Mouse (Mus musculus) hindbrain, embryonic 14.5 days (tissue): ENCODE results near the gene Tceal8. TPM values are rescaled to one million over a fixed set of nuclear protein-coding genes. Genes with fewer than 3 reads are reported as not detected.
"Not testable (repeated sequence)": the region's sequence is repeated elsewhere in the genome, so short reads cannot be mapped to it uniquely, and the experiment has no call there.

Source experiments
- ATAC-seq: fragments of 200-750 bp; cut with Nextera tagmentation; 2 replicates; pipeline ENCODE4 v1.8.0; 2017; ENCODE audit warnings: moderate number of reproducible peaks, mild to moderate bottlenecking, moderate TSS enrichment, moderate library complexity; ENCODE audit not compliant: low FRiP score
- DNase-seq: peaks from one replicate; pipeline ENCODE4 v3.0.0-alpha.2; 2015; ENCODE audit warnings: low spot score
- H3K27ac ChIP-seq: fragments of 300-500 bp; sonication (generic); 2 replicates; pipeline ENCODE4 v1.5.1; 2014; ENCODE audit warnings: mild to moderate bottlenecking, moderate library complexity
- H3K27me3 ChIP-seq: fragments of 300-500 bp; sonication (generic); 2 replicates; pipeline ENCODE4 v1.6.1; 2014; ENCODE audit warnings: mild to moderate bottlenecking, low read length, mixed read lengths; ENCODE audit not compliant: control insufficient read depth, insufficient read depth
- H3K36me3 ChIP-seq: fragments of 300-500 bp; sonication (generic); replicated peaks from 2 replicates; pipeline ENCODE4 v1.6.1; 2014; ENCODE audit not compliant: control insufficient read depth, insufficient read depth
- H3K4me1 ChIP-seq: fragments of 300-500 bp; sonication (generic); replicated peaks from 2 replicates; pipeline ENCODE4 v1.6.1; 2014; ENCODE audit warnings: antibody characterized with exemption, low read length, mixed read lengths; ENCODE audit not compliant: control insufficient read depth, insufficient read depth
- H3K4me2 ChIP-seq: fragments of 300-500 bp; sonication (generic); replicated peaks from 2 replicates; pipeline ENCODE4 v1.6.1; 2014; ENCODE audit warnings: mild to moderate bottlenecking, moderate library complexity
- H3K4me3 ChIP-seq: fragments of 300-500 bp; sonication (generic); replicated peaks from 2 replicates; pipeline ENCODE4 v1.5.1; 2014; ENCODE audit warnings: mild to moderate bottlenecking, low read length
- H3K9ac ChIP-seq: fragments of 300-500 bp; sonication (generic); 2 replicates; pipeline ENCODE4 v1.6.1; 2014
- H3K9me3 ChIP-seq: fragments of 300-500 bp; sonication (generic); 2 replicates; pipeline ENCODE4 v1.6.1; 2016; ENCODE audit warnings: low read length; ENCODE audit not compliant: control insufficient read depth
- WGBS: fragments of 180-500 bp; shearing (Covaris S2); extraction: QIAGEN DNeasy Blood & Tissue Kit; methylation state at CpG from one replicate; pipeline ENCODE4 v1.1.7; 2014; 5-methylcytosine and 5-hydroxymethylcytosine counted together
- polyA plus RNA-seq: library from polyadenylated mRNA; unstranded; fragments of >200 nt; fragmentation: Nextera tagmentation; extraction: Ambion mirVana; gene quantifications from 2 replicates; pipeline ENCODE4 v1.2.1, GENCODE M21; 2014

Gene Tceal8
- polyA plus RNA-seq, 1 experiment from 2014 or later, result 130 TPM

DNA sequence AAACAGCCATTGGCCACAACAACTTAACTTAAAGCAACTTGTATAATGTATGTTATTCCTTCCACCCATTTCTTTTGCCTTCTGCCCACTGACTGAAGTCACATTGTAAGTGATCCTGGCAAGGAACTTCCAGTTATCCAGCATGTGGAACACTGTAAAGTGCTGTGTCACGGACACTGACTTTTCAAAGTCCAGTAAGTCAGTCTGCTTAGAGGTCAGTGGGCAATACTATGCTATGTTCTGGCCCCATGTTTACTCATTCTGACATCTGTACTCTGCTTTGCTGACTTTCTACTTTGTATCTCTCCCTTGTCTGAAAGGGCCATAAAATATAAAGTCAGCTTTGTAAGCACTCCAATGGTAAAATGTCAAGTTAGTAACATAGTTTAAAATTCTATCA lies 11.0 kb upstream of the Tceal8 start:
- WGBS, result 83% methylated on average over 1 of the region's 1 CpGs

DNA sequence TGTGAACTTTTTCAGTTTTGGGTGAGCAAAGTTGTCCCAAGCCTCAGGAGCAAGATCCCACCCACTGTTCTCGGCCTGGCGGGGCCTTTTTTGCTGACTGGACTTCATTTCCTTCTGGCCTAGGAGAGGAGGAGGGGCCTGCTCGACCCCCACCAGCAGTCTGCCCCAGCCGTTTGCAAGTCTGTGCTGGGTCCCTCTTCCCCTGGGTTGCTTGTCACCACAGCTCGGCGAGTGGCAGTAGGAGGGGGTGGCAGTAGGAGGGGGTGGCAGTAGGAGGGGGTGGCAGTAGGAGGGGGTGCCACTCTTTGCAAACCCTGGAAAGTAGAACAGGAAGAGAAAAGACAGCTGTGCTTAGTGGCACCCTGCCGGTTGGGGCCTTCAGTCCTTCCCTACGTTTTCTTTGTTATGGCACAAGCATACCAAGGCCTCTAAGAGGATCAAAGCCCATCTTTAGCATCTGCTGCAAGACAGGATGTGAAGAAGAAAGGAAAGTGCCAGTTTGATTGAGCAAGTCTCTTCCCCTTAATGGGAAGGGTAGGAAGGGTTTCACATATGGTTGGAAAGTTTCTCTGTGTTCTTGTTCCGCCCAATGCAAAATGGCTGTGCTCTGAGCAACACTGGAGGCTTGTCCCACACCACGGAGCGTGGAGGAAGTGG lies 8.9 kb upstream of the Tceal8 start:
- H3K27me3 ChIP-seq, result peaks cover 4% of the 10 kb centered on the region; the same call in 1 of the 2 replicates

More for the DNA sequence above, 11.0 kb upstream of the Tceal8 start:
- H3K27me3 ChIP-seq, result peaks cover 4% of the 10 kb centered on the region; the same call in 1 of the 2 replicates
- no peak for ATAC-seq
- H3K36me3 ChIP-seq, result no peaks in the 10 kb centered on the region
- no peaks in the 10 kb centered on the region for H3K4me1 ChIP-seq
- no peak overlapping the region for H3K4me2 ChIP-seq
- H3K9ac ChIP-seq, result no peak overlapping the region
- no peak overlapping the region for H3K27ac ChIP-seq
- H3K4me3 ChIP-seq, result no peak overlapping the region
- no peaks in the 10 kb centered on the region for H3K9me3 ChIP-seq
- DNase-seq, result no peak

DNA sequence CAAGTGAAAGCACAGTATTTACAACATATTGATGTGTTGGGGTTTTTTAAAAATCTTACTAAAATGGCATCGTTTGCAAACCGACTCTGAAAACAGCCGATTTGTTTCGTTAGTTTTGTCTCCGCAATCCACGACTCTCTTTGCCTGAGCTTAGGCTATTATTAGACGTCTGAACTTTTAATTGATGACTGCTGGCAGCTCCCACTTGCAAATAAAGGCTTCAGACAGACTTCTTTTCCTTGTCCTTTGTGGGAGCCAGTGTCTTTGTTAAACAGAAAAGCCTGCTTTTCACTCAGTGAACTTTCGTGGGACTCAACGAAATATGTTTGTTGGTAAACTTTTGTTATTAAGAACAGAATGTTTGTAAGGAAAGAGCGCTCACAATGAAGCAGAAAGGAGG lies 644 bp upstream of the Tceal8 start:
- H3K4me1 ChIP-seq, result no peaks in the 10 kb centered on the region
- peak overlapping the region; percentile 55 for H3K4me2 ChIP-seq
- no peaks in the 10 kb centered on the region for H3K27me3 ChIP-seq
- H3K9me3 ChIP-seq, result no peaks in the 10 kb centered on the region
- peak; percentile 36 for DNase-seq
- peak overlapping the region; percentile 45 for H3K4me3 ChIP-seq
- peak overlapping the region; percentile 91 for H3K27ac ChIP-seq
- peak overlapping the region; percentile 64 for H3K9ac ChIP-seq
- 30% methylated on average over 10 of the region's 10 CpGs for WGBS
- 0 out of 2 replicates have a peak, but pooled peaks cover 8% of the 10 kb centered on the region for H3K36me3 ChIP-seq
- ATAC-seq, result no peak

More for the DNA sequence above, 8.9 kb upstream of the Tceal8 start:
- Histone ChIP-seq H3K4me2 (no peak overlapping the region), H3K27ac (no peak overlapping the region), H3K4me1 (no peaks in the 10 kb centered on the region), H3K9ac (no peak overlapping the region), H3K36me3 (no peaks in the 10 kb centered on the region), H3K4me3 (no peak overlapping the region), H3K9me3 (no peaks in the 10 kb centered on the region)
- 23% methylated on average over 11 of the region's 11 CpGs for WGBS
- no peak for DNase-seq
- ATAC-seq, result no peak

- 18% methylated on average over 24 of the region's 24 CpGs for WGBS
Measured at GRCm38 (mm10) chrX:136171189-136172117, 689 bp downstream of the Tceal8 start.

GRCm38 (mm10) chrX:136170625-136171024 lies 1.5 kb downstream of the Tceal8 start:
- no peaks in the 10 kb centered on the region for H3K9me3 ChIP-seq
- WGBS, result 60% methylated on average over 10 of the region's 10 CpGs
- no peaks in the 10 kb centered on the region for H3K27me3 ChIP-seq
- no peaks in the 10 kb centered on the region for H3K4me1 ChIP-seq
- H3K4me3 ChIP-seq, result peak overlapping the region; percentile 45
- H3K4me2 ChIP-seq, result peak overlapping the region; percentile 50
- H3K27ac ChIP-seq, result no peak overlapping the region
- H3K36me3 ChIP-seq, result 0 out of 2 replicates have a peak, but pooled peaks cover 8% of the 10 kb centered on the region
- DNase-seq, result no peak
- ATAC-seq, result no peak
- H3K9ac ChIP-seq, result no peak overlapping the region

More at GRCm38 (mm10) chrX:136171189-136172117, 689 bp downstream of the Tceal8 start:
- Histone ChIP-seq H3K36me3 (0 out of 2 replicates have a peak, but pooled peaks cover 8% of the 10 kb centered on the region), H3K9ac (peak overlapping the region; percentile 64), H3K9me3 (no peaks in the 10 kb centered on the region), H3K27ac (peak overlapping the region; percentile 91), H3K27me3 (no peaks in the 10 kb centered on the region), H3K4me3 (peak overlapping the region; percentile 45), H3K4me2 (peak overlapping the region; percentile 50), H3K4me1 (no peaks in the 10 kb centered on the region)
- peak; percentile 65 for DNase-seq
- ATAC-seq, result peak; percentile 73

GRCm38 (mm10) chrX:136144195-136144594 lies 27.9 kb downstream of the Tceal8 start:
- no peak overlapping the region for H3K4me3 ChIP-seq
- H3K4me1 ChIP-seq, result no peaks in the 10 kb centered on the region
- H3K27me3 ChIP-seq, result no peaks in the 10 kb centered on the region
- no peak overlapping the region for H3K9ac ChIP-seq
- ATAC-seq (no peak), DNase-seq (no peak)
- H3K27ac ChIP-seq, result no peak overlapping the region
- 85% methylated on average over 7 of the region's 7 CpGs for WGBS
- no peaks in the 10 kb centered on the region for H3K9me3 ChIP-seq
- H3K36me3 ChIP-seq, result no peaks in the 10 kb centered on the region
- H3K4me2 ChIP-seq, result no peak overlapping the region

- Histone ChIP-seq H3K9ac (no peak overlapping the region), H3K4me1 (no peaks in the 10 kb centered on the region), H3K27ac (no peak overlapping the region), H3K9me3 (no peaks in the 10 kb centered on the region), H3K4me2 (no peak overlapping the region), H3K27me3 (no peaks in the 10 kb centered on the region), H3K36me3 (no peaks in the 10 kb centered on the region), H3K4me3 (no peak overlapping the region)
- ATAC-seq, result no peak
- WGBS, result 95% methylated on average over 2 of the region's 2 CpGs
- DNase-seq, result no peak
Measured at GRCm38 (mm10) chrX:136143711-136144110, 28.4 kb downstream of the Tceal8 start.

DNA sequence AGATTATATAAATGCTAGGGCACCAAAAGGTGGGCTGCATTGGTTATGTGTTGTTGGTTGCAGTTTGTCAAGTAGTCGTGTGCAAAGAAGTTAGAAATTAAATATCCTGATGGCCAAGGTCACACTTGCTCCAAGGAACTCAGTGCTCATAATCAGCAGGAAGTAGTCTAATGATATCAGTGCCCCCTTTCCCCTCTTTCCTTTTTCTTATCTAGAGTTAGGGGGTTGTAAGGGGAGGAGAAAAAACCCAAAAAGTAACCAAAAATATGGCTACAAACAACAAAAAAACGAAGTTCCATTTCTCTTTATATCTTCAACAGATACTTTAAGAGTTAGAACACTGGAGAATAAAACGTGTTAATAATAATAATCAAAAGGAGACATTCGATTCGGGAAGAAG lies 30.8 kb downstream of the Tceal8 start:
- H3K9me3 ChIP-seq, result no peaks in the 10 kb centered on the region
- 85% methylated on average over 5 of the region's 5 CpGs for WGBS

DNA sequence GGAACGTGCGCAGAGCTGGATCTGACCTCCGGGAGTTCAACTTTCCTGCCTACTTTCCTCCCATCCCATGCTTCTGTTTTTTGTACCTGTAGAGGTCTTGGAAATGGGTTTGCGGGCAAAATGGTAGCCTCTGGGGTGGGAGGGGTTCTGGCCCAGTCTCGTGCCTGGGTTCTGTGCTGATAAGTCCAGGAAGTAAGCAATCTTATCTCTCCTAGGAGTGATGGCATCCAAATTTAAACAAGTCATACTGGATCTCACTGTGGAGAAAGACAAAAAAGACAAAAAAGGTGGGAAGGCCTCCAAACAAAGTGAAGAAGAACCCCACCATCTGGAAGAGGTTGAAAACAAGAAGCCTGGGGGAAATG lies 32.5 kb downstream of the Tceal8 start:
- DNase-seq, H3K4me1 ChIP-seq, H3K9me3 ChIP-seq, ATAC-seq, H3K27me3 ChIP-seq, H3K36me3 ChIP-seq, H3K27ac ChIP-seq: not testable (repeated sequence)
- Histone ChIP-seq H3K4me3 (peak overlapping the region; percentile 35), H3K9ac (peak overlapping the region; percentile 31; the same call in 1 of the 2 replicates), H3K4me2 (peak overlapping the region; percentile 51)
- WGBS, result 29% methylated on average over 5 of the region's 5 CpGs

More for the DNA sequence above, 30.8 kb downstream of the Tceal8 start:
- no peak for DNase-seq
- Histone ChIP-seq H3K27me3 (no peaks in the 10 kb centered on the region), H3K4me3 (no peak overlapping the region), H3K9ac (no peak overlapping the region), H3K4me1 (no peaks in the 10 kb centered on the region), H3K27ac (no peak overlapping the region), H3K36me3 (no peaks in the 10 kb centered on the region), H3K4me2 (no peak overlapping the region)
- no peak for ATAC-seq
